Mouse (Mus musculus): ENCODE results near the gene Ifne. TPM values are rescaled to one million over a fixed set of nuclear protein-coding genes. Genes with fewer than 3 reads are reported as not detected.
A peak's percentile ranks its signal among the peaks of the same experiment; 100 is the strongest.

Ifne gene
- total and polyA plus RNA-seq, 3 experiments = not detected

GRCm38 (mm10) chr4:88893201-88893754 lies 13.3 kb upstream of the Ifne start:
- DNase-seq (ENCODE audit: low read depth, low spot score) = no peak
- H3K36me3 ChIP-seq (ENCODE audit: control insufficient read depth in 1 of 2, insufficient read depth in 2 of 2, low read length in 2 of 2) = no peaks in the 10 kb centered on the region
- no peak overlapping the region for H3K4me3 ChIP-seq (ENCODE audit: control insufficient read depth in 1 of 2, insufficient read depth in 1 of 2, low read depth in 2 of 2, low read length in 2 of 2)
- H3K4me1 ChIP-seq (ENCODE audit: control insufficient read depth in 1 of 2, insufficient read depth in 2 of 2, low read length in 2 of 2) = no peaks in the 10 kb centered on the region
- H3K27me3 ChIP-seq (ENCODE audit: control insufficient read depth in 1 of 2, insufficient read depth in 2 of 2, low read length in 2 of 2) = peaks cover 5 to 12% of the 10 kb centered on the region in 2 experiments
- H3K79me2 ChIP-seq (ENCODE audit: control insufficient read depth, insufficient read depth, low read length, poor library complexity) = no peaks in the 10 kb centered on the region
- H3K27ac ChIP-seq (ENCODE audit: control insufficient read depth, low read depth, low read length) = no peak overlapping the region
- no peaks in the 10 kb centered on the region for H3K9me3 ChIP-seq (replicated peaks; ENCODE audit: insufficient read depth, low read length)
- TF ChIP-seq MYC (IDR thresholded peaks at IDR 0.05; ENCODE audit: low read depth, low read length) (no peak), ETS1 (IDR thresholded peaks at IDR 0.05; ENCODE audit: low read depth, low read length) (no peak), POLR2A (IDR thresholded peaks at IDR 0.05; ENCODE audit: control insufficient read depth in 1 of 2, insufficient read depth in 1 of 2, low read depth in 1 of 2, low read length in 2 of 2, poor library complexity in 1 of 2) (no peak), KAT2A (conservative IDR thresholded peaks at IDR 0.05; ENCODE audit: low read depth, low read length) (no peak), POLR2AphosphoS2 (IDR thresholded peaks at IDR 0.05; ENCODE audit: low read length) (no peak), TCF12 (IDR thresholded peaks at IDR 0.05; ENCODE audit: low read depth, low read length) (no peak), TBP (IDR thresholded peaks at IDR 0.05; ENCODE audit: low read depth, low read length) (no peak), HCFC1 (IDR thresholded peaks at IDR 0.05; ENCODE audit: low read depth, low read length) (no peak), SIN3A (IDR thresholded peaks at IDR 0.05; ENCODE audit: low read length) (no peak)
- H3K9ac ChIP-seq (ENCODE audit: control insufficient read depth, low read depth, low read length, poor library complexity, severe bottlenecking) = no peak overlapping the region

GRCm38 (mm10) chr4:88888236-88888635 lies 8.2 kb upstream of the Ifne start:
- no peaks in the 10 kb centered on the region for H3K36me3 ChIP-seq (ENCODE audit: control insufficient read depth in 1 of 2, insufficient read depth in 2 of 2, low read length in 2 of 2)
- no peak overlapping the region for H3K9ac ChIP-seq (ENCODE audit: control insufficient read depth, low read depth, low read length, poor library complexity, severe bottlenecking)
- no peak overlapping the region for H3K27ac ChIP-seq (ENCODE audit: control insufficient read depth, low read depth, low read length)
- peaks cover 5 to 17% of the 10 kb centered on the region in 2 experiments for H3K27me3 ChIP-seq (ENCODE audit: control insufficient read depth in 1 of 2, insufficient read depth in 2 of 2, low read length in 2 of 2)
- no peak overlapping the region for H3K4me3 ChIP-seq (ENCODE audit: control insufficient read depth in 1 of 2, insufficient read depth in 1 of 2, low read depth in 2 of 2, low read length in 2 of 2)
- H3K9me3 ChIP-seq (replicated peaks; ENCODE audit: insufficient read depth, low read length) = no peaks in the 10 kb centered on the region
- H3K4me1 ChIP-seq (ENCODE audit: control insufficient read depth in 1 of 2, insufficient read depth in 2 of 2, low read length in 2 of 2) = no peaks in the 10 kb centered on the region
- no peaks in the 10 kb centered on the region for H3K79me2 ChIP-seq (ENCODE audit: control insufficient read depth, insufficient read depth, low read length, poor library complexity)
- no peak for TF ChIP-seq ZNF384 (IDR thresholded peaks at IDR 0.05; ENCODE audit: low read depth, low read length)
- TF ChIP-seq GATA1 (IDR thresholded peaks at IDR 0.05; ENCODE audit: low read depth, low read length) = no peak
- TF ChIP-seq ETS1 (IDR thresholded peaks at IDR 0.05; ENCODE audit: low read depth, low read length) = no peak
- no peak for TF ChIP-seq POLR2A (IDR thresholded peaks at IDR 0.05; ENCODE audit: control insufficient read depth in 1 of 2, insufficient read depth in 1 of 2, low read depth in 1 of 2, low read length in 2 of 2, poor library complexity in 1 of 2)
- no peak for DNase-seq (ENCODE audit: low read depth, low spot score)

GRCm38 (mm10) chr4:88878772-88879171 lies 1.2 kb downstream of the Ifne start:
- Histone ChIP-seq H3K27me3 (ENCODE audit: control insufficient read depth in 1 of 2, insufficient read depth in 2 of 2, low read length in 2 of 2) (peaks cover 0 to 1% of the 10 kb centered on the region in 2 experiments; a peak in 1 of 4 replicates), H3K36me3 (ENCODE audit: control insufficient read depth in 1 of 2, insufficient read depth in 2 of 2, low read length in 2 of 2) (peaks cover 0 to 15% of the 10 kb centered on the region in 2 experiments; a peak in 2 of 4 replicates), H3K27ac (ENCODE audit: control insufficient read depth, low read depth, low read length) (no peak overlapping the region), H3K79me2 (ENCODE audit: control insufficient read depth, insufficient read depth, low read length, poor library complexity) (no peaks in the 10 kb centered on the region), H3K9me3 (replicated peaks; ENCODE audit: insufficient read depth, low read length) (no peaks in the 10 kb centered on the region), H3K4me3 (ENCODE audit: control insufficient read depth in 1 of 2, insufficient read depth in 1 of 2, low read depth in 2 of 2, low read length in 2 of 2) (no peak overlapping the region), H3K4me1 (ENCODE audit: control insufficient read depth in 1 of 2, insufficient read depth in 2 of 2, low read length in 2 of 2) (peaks cover 15 to 20% of the 10 kb centered on the region in 2 experiments), H3K9ac (ENCODE audit: control insufficient read depth, low read depth, low read length, poor library complexity, severe bottlenecking) (no peak overlapping the region)
- no peak for DNase-seq (ENCODE audit: low read depth, low spot score)
- peak; percentile 52 for TF ChIP-seq MAFK (IDR thresholded peaks at IDR 0.05; ENCODE audit: borderline replicate concordance, low read depth, low read length)
- no peak for TF ChIP-seq GATA1 (IDR thresholded peaks at IDR 0.05; ENCODE audit: low read depth, low read length)
